Mouse (Mus musculus) gastrocnemius, postnatal 25 days (tissue): ENCODE results near the gene Pex26. TPM values are rescaled to one million over a fixed set of nuclear protein-coding genes. Genes with fewer than 3 reads are reported as not detected.

Source experiments
- DNase-seq: peaks from one replicate; pipeline ENCODE4 v3.0.0; 2022
- long read RNA-seq, 2 experiments: library from polyadenylated mRNA; stranded (forward); transcript quantifications; one replicate each; pipeline ENCODE4 v2.0.0; 2021
- total RNA-seq, 2 experiments: library from RNA; stranded (reverse); gene quantifications; 1 replicate in 1 of 2; 2 replicates in 1 of 2; pipeline ENCODE4 v1.2.3; 2021

Gene Pex26
- 1 to 10 TPM; 2.8 TPM for total RNA-seq
- long read RNA-seq, experiment 1, partial matches to known transcripts = 0 of 3 reads
- long read RNA-seq, experiment 1, other reads (novel, unspliced or antisense) = 3 of 3 reads
- long read RNA-seq, experiment 2, partial matches to known transcripts = 0 of 1 reads
- long read RNA-seq, experiment 2, other reads (novel, unspliced or antisense) = 1 of 1 reads

GRCm38 (mm10) chr6:121183414-121184173 is at the start of gene Pex26:
Pex26 (plus strand) TSS chr6:121183667.
- DNase-seq = peak; percentile 89

GRCm38 (mm10) chr6:121134249-121134648 is 49.2 kb upstream of the Pex26 start:
- DNase-seq = no peak

- DNase-seq = no peak
Observed at GRCm38 (mm10) chr6:121134884-121135283, 48.6 kb upstream of the Pex26 start.

GRCm38 (mm10) chr6:121137222-121137621 is 46.2 kb upstream of the Pex26 start:
- DNase-seq = no peak

- no peak for DNase-seq
Observed at GRCm38 (mm10) chr6:121138338-121139040, 45.0 kb upstream of the Pex26 start.

GRCm38 (mm10) chr6:121139271-121139670 is 44.2 kb upstream of the Pex26 start:
- no peak for DNase-seq

GRCm38 (mm10) chr6:121142298-121142697 is 41.2 kb upstream of the Pex26 start:
- DNase-seq = no peak

GRCm38 (mm10) chr6:121143439-121143838 is 40.0 kb upstream of the Pex26 start:
- DNase-seq = peak; percentile 36

- peak; percentile 53 for DNase-seq
Observed at GRCm38 (mm10) chr6:121144066-121144465, 39.4 kb upstream of the Pex26 start.

- DNase-seq = no peak
Observed at GRCm38 (mm10) chr6:121145010-121145604, 38.4 kb upstream of the Pex26 start.

GRCm38 (mm10) chr6:121145906-121146305 is 37.6 kb upstream of the Pex26 start:
- DNase-seq = no peak

- DNase-seq = no peak
Observed at GRCm38 (mm10) chr6:121146798-121147197, 36.7 kb upstream of the Pex26 start.

GRCm38 (mm10) chr6:121148360-121148759 is 35.1 kb upstream of the Pex26 start:
- DNase-seq = no peak

- no peak for DNase-seq
Observed at GRCm38 (mm10) chr6:121149420-121149819, 34.0 kb upstream of the Pex26 start.

GRCm38 (mm10) chr6:121150126-121150525 is 33.3 kb upstream of the Pex26 start:
- DNase-seq = no peak

GRCm38 (mm10) chr6:121151732-121152131 is 31.7 kb upstream of the Pex26 start:
- peak; percentile 70 for DNase-seq

- no peak for DNase-seq
Observed at GRCm38 (mm10) chr6:121153177-121153576, 30.3 kb upstream of the Pex26 start.

GRCm38 (mm10) chr6:121154451-121155300 is 28.8 kb upstream of the Pex26 start:
- DNase-seq = no peak

GRCm38 (mm10) chr6:121156030-121156429 is 27.4 kb upstream of the Pex26 start:
- no peak for DNase-seq

- DNase-seq = no peak
Observed at GRCm38 (mm10) chr6:121159616-121160015, 23.9 kb upstream of the Pex26 start.

- DNase-seq = no peak
Observed at GRCm38 (mm10) chr6:121160126-121160525, 23.3 kb upstream of the Pex26 start.

GRCm38 (mm10) chr6:121162616-121163015 is 20.9 kb upstream of the Pex26 start:
- DNase-seq = no peak
